Mouse (Mus musculus) erythroblast, embryonic 14.5 days (primary cell): Measurements from ENCODE around the gene Car2.

Source experiments
- GATA1 ChIP-seq: IDR thresholded peaks from 2 replicates; pipeline ENCODE4 v1.6.1; 2012; ENCODE audit warnings: low read length, inconsistent platforms, mixed read lengths
- TAL1 ChIP-seq: IDR thresholded peaks from 3 replicates; pipeline ENCODE4 v1.6.1; 2012; ENCODE audit warnings: low read length, inconsistent platforms, mixed read lengths

DNA sequence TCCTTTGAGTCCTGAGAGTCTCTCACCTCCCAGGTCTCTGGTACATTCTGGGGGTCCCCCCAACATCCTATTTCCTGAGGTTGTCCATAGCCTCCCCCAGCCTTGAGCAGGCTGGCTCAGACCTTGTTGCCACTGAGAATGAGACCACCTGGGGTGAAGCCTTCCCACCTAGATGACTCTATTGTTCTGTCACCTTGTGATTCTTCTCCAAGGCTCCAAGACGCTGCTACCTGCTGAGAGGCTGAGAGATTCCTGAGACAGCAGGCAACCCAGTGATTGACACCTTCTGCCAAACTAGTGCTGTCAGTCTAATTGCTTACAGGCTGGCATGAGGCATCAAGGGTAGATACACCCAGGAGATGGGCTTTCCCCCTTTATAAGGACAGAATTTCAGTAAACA lies 21.2 kb downstream of the Car2 start:
- TF ChIP-seq TAL1 (no peak), GATA1 (no peak)
